Mouse (Mus musculus) neural tube, embryonic 12.5 days (tissue): ENCODE results near the gene Mcrip1. TPM values are rescaled to one million over a fixed set of nuclear protein-coding genes. Genes with fewer than 3 reads are reported as not detected.

ENCODE experiments used
- ATAC-seq: fragments of 200-750 bp; cut with Nextera tagmentation; 2 replicates; pipeline ENCODE4 v1.8.0; 2017; ENCODE audit warnings: low read depth, mild to moderate bottlenecking, moderate TSS enrichment, moderate library complexity; ENCODE audit not compliant: low FRiP score
- H3K27ac ChIP-seq: fragments of 300-500 bp; sonication (generic); 2 replicates; pipeline ENCODE4 v1.5.1; 2016
- H3K27me3 ChIP-seq: fragments of 300-500 bp; sonication (generic); replicated peaks from 2 replicates; pipeline ENCODE4 v1.6.1; 2016; ENCODE audit warnings: mild to moderate bottlenecking
- H3K36me3 ChIP-seq: fragments of 300-500 bp; sonication (generic); 2 replicates; pipeline ENCODE4 v1.6.1; 2016; ENCODE audit warnings: mild to moderate bottlenecking
- H3K4me1 ChIP-seq: fragments of 300-500 bp; sonication (generic); 2 replicates; pipeline ENCODE4 v1.6.1; 2016
- H3K4me2 ChIP-seq: fragments of 300-500 bp; sonication (generic); replicated peaks from 2 replicates; pipeline ENCODE4 v1.6.1; 2016; ENCODE audit warnings: mild to moderate bottlenecking
- H3K4me3 ChIP-seq: fragments of 300-500 bp; sonication (generic); 2 replicates; pipeline ENCODE4 v1.5.1; 2016
- H3K9ac ChIP-seq: fragments of 300-500 bp; sonication (generic); 2 replicates; pipeline ENCODE4 v1.6.1; 2016; ENCODE audit warnings: mild to moderate bottlenecking
- H3K9me3 ChIP-seq: fragments of 300-500 bp; sonication (generic); 2 replicates; pipeline ENCODE4 v1.6.1; 2016; ENCODE audit warnings: mild to moderate bottlenecking
- WGBS: fragments of 180-500 bp; shearing (Covaris S2); methylation state at CpG from one replicate; pipeline ENCODE4 v1.1.7; 2016; 5-methylcytosine and 5-hydroxymethylcytosine counted together
- polyA plus RNA-seq: library from polyadenylated mRNA; unstranded; fragments of >200 nt; fragmentation: Nextera tagmentation; extraction: Ambion mirVana; gene quantifications from 2 replicates; pipeline ENCODE4 v1.2.1, GENCODE M21; 2016

The Mcrip1 gene
- polyA plus RNA-seq, 1 experiment from 2014 or later, result 234 TPM

DNA sequence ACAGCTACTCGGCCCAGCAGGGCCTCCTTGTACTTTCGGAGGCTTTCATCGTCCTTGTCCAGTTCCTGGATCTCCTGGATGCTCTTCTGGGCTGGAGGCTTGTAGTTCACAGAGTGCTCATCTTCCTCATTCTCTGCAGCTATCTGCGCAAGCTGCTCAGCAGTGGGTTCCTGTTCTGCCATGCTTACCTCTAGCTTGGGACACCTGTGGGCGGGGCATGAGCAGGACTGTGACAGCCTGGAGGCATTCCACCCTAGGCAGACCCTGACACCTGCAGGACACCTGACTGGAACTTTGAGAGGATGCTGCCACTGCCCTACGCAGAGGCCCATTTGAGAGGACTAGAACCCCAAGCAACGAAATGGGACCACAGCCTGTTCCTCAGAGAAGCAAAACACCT lies 30.7 kb upstream of the Mcrip1 start:
- H3K4me3 ChIP-seq, result peak overlapping the region; percentile 98
- peak overlapping the region; percentile 97 for H3K9ac ChIP-seq
- H3K4me2 ChIP-seq, result peak overlapping the region; percentile 97
- 68% methylated on average over 7 of the region's 7 CpGs for WGBS
- ATAC-seq, result no peak
- peaks cover 38% of the 10 kb centered on the region for H3K36me3 ChIP-seq
- H3K4me1 ChIP-seq, result peaks cover 30% of the 10 kb centered on the region
- no peak overlapping the region for H3K27ac ChIP-seq
- H3K9me3 ChIP-seq, result no peaks in the 10 kb centered on the region
- H3K27me3 ChIP-seq, result no peaks in the 10 kb centered on the region

DNA sequence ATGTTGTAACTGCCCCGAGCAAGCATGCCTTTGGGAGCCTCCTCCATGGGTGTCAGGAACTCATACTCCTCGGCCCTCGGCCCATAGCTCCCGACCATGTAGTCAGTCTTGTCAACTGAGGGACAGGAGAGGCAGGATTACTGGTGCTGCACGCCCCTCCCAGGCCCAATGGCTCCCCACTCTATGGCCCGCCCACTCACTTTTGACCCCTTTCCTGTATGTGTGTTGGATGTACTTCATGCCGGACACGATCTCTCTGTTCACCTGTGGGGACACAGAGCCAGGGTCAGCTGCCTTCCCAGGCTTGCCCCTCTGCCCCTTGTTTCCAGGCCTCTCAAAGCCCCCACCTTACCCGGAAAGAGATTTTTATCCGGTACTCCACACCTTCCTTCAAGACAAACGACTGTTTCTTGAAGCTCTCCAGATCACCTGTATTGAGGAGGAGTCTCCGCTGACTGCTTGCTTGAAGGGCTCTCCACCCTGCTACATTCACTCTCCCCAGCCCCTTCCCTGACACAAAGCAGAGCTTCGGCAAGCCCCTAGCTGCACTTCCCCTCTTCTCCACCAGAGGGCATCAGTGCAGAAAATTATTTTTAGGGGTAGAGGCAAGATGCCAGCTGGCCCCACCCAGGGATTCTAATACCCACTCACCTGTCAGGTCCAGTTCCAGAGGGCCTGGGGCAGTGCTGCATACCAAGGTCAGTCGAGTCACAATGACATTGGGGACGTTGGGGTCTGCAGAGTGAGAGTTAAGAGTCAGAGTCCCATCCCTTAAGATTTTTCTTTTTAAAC lies 30.0 kb upstream of the Mcrip1 start:
- Histone ChIP-seq H3K4me1 (peaks cover 33% of the 10 kb centered on the region), H3K27me3 (no peaks in the 10 kb centered on the region), H3K36me3 (peaks cover 33% of the 10 kb centered on the region), H3K9ac (peak overlapping the region; percentile 97), H3K4me2 (peak overlapping the region; percentile 97), H3K27ac (no peak overlapping the region), H3K9me3 (no peaks in the 10 kb centered on the region), H3K4me3 (peak overlapping the region; percentile 98)
- 68% methylated on average over 15 of the region's 15 CpGs for WGBS
- no peak for ATAC-seq

- H3K9me3 ChIP-seq, result no peaks in the 10 kb centered on the region
- peaks cover 39% of the 10 kb centered on the region for H3K4me1 ChIP-seq
- H3K36me3 ChIP-seq, result peaks cover 26% of the 10 kb centered on the region
- H3K27ac ChIP-seq, result no peak overlapping the region
- no peak for ATAC-seq
- peak overlapping the region; percentile 97; the same call in 1 of the 2 replicates for H3K4me2 ChIP-seq
- no peak overlapping the region for H3K9ac ChIP-seq
- no peaks in the 10 kb centered on the region for H3K27me3 ChIP-seq
- H3K4me3 ChIP-seq, result no peak overlapping the region
- WGBS, result 85% methylated on average over 11 of the region's 11 CpGs
Observed at GRCm38 (mm10) chr11:120578694-120579243, 29.2 kb upstream of the Mcrip1 start.

DNA sequence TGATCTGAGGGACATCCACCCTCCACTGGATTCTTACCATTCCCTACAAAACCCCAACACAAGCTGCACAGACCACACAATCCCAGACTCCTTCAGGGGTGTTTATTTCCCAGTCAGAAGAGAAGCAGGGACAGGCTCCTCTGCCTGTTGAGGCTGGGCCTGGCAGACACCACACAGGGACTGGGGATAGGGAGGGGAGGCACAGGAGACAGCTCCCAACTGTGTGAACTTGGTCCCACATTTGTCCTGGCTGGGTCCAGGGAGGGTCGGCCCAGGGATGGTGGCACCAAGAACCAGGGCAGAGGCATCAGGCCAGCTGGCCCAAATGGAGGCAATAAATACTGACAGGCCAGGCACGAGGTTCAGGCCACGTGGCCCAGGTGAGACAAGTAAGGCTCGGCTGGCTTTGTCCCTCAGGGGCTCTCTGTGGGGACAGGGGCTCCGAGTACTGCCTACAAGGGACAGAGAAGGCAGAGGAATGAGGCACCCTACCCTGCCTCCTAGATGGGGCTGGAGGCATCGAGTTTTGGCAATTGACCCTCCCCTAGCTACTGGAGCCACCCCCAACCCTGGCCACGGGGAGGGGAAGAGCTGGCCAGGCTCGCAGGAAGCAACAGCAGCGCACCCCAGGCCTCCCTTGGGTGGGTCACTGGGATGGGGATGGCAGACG lies 28.6 kb upstream of the Mcrip1 start:
- H3K4me1 ChIP-seq, result peaks cover 40% of the 10 kb centered on the region
- 80% methylated on average over 10 of the region's 10 CpGs for WGBS
- no peak overlapping the region for H3K4me3 ChIP-seq
- peaks cover 26% of the 10 kb centered on the region for H3K36me3 ChIP-seq
- ATAC-seq, result no peak
- 0 out of 2 replicates have a peak overlapping the region, but pooled peaks have one; percentile 97 for H3K4me2 ChIP-seq
- no peaks in the 10 kb centered on the region for H3K9me3 ChIP-seq
- H3K27ac ChIP-seq, result no peak overlapping the region
- H3K27me3 ChIP-seq, result no peaks in the 10 kb centered on the region
- no peak overlapping the region for H3K9ac ChIP-seq

GRCm38 (mm10) chr11:120577211-120578023 lies 27.9 kb upstream of the Mcrip1 start:
- Histone ChIP-seq H3K4me3 (no peak overlapping the region), H3K4me1 (peaks cover 40% of the 10 kb centered on the region), H3K9me3 (no peaks in the 10 kb centered on the region), H3K27me3 (no peaks in the 10 kb centered on the region), H3K27ac (no peak overlapping the region), H3K36me3 (peaks cover 26% of the 10 kb centered on the region), H3K9ac (no peak overlapping the region), H3K4me2 (no peak overlapping the region)
- WGBS, result 86% methylated on average over 7 of the region's 7 CpGs
- no peak for ATAC-seq

- peaks cover 42% of the 10 kb centered on the region for H3K4me1 ChIP-seq
- no peak overlapping the region for H3K9ac ChIP-seq
- no peaks in the 10 kb centered on the region for H3K27me3 ChIP-seq
- H3K4me3 ChIP-seq, result no peak overlapping the region
- 85% methylated on average over 3 of the region's 3 CpGs for WGBS
- H3K36me3 ChIP-seq, result peaks cover 26% of the 10 kb centered on the region
- ATAC-seq, result no peak
- H3K9me3 ChIP-seq, result no peaks in the 10 kb centered on the region
- no peak overlapping the region for H3K4me2 ChIP-seq
- H3K27ac ChIP-seq, result no peak overlapping the region
Observed at GRCm38 (mm10) chr11:120576365-120576981, 26.9 kb upstream of the Mcrip1 start.

DNA sequence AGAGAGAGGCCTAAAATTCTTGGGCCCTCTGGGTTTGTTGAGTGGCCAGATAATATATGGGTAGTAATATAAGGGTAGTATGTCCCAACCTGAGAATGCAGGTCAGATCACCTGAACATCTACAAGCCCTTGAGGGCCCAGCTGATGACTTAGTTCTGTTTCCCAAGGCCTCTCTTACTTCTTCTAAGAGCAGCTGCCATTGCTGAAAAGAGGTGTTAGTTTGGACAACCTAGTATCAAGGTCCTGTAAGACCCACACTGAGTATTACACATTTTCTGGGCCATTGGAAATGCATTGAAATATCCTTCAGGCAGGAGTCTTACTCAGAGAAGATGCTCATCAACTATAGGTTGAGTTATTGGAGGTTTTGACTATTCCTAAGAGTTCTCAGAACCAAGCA lies 26.4 kb upstream of the Mcrip1 start:
- no peak overlapping the region for H3K4me3 ChIP-seq
- peaks cover 31% of the 10 kb centered on the region for H3K36me3 ChIP-seq
- H3K9me3 ChIP-seq, result no peaks in the 10 kb centered on the region
- H3K27me3 ChIP-seq, result no peaks in the 10 kb centered on the region
- no peak overlapping the region for H3K4me2 ChIP-seq
- peaks cover 47% of the 10 kb centered on the region for H3K4me1 ChIP-seq
- no peak overlapping the region for H3K9ac ChIP-seq
- H3K27ac ChIP-seq, result no peak overlapping the region
- no peak for ATAC-seq

DNA sequence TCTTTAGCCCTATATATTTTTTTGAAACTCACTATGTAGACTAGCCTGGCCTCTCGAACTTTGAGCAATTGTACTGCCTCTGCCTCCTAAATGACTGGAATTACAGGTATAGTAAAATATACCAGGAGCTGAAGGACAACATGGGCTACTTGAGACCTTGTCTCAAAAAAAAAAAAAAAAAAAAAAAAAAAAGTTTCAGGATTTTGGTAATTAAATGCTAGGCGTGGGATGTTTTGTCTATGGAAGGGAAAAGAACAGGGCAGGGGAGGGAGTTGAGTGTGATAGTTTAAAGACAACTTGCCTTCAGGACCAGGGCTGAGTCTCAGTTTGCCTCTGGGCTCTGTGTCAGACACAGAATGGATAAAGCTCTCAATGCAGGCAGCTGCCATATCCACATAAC lies 25.5 kb upstream of the Mcrip1 start:
- Histone ChIP-seq H3K9ac (no peak overlapping the region), H3K27ac (no peak overlapping the region), H3K9me3 (no peaks in the 10 kb centered on the region), H3K27me3 (no peaks in the 10 kb centered on the region), H3K36me3 (peaks cover 40% of the 10 kb centered on the region), H3K4me1 (peaks cover 45% of the 10 kb centered on the region), H3K4me3 (no peak overlapping the region), H3K4me2 (no peak overlapping the region)
- ATAC-seq, result no peak
- 77% methylated on average over 2 of the region's 2 CpGs for WGBS

- Histone ChIP-seq H3K9me3 (no peaks in the 10 kb centered on the region), H3K9ac (peak overlapping the region; percentile 77; the same call in 1 of the 2 replicates), H3K4me3 (0 out of 2 replicates have a peak overlapping the region, but pooled peaks have one; percentile 98), H3K27me3 (no peaks in the 10 kb centered on the region), H3K4me1 (peaks cover 37% of the 10 kb centered on the region), H3K4me2 (peak overlapping the region; percentile 94), H3K36me3 (peaks cover 38% of the 10 kb centered on the region), H3K27ac (no peak overlapping the region)
- no peak for ATAC-seq
- 53% methylated on average over 5 of the region's 5 CpGs for WGBS
Observed at GRCm38 (mm10) chr11:120574278-120574600, 24.7 kb upstream of the Mcrip1 start.

GRCm38 (mm10) chr11:120573585-120574277 lies 24.2 kb upstream of the Mcrip1 start:
- under 1% methylated on average over 23 of the region's 23 CpGs for WGBS
- Histone ChIP-seq H3K27ac (peak overlapping the region; percentile 76; the same call in 1 of the 2 replicates), H3K9ac (peak overlapping the region; percentile 77), H3K4me1 (peaks cover 31% of the 10 kb centered on the region), H3K36me3 (peaks cover 35% of the 10 kb centered on the region), H3K4me2 (peak overlapping the region; percentile 94), H3K9me3 (no peaks in the 10 kb centered on the region), H3K4me3 (peak overlapping the region; percentile 98), H3K27me3 (no peaks in the 10 kb centered on the region)
- ATAC-seq, result no peak; the same call in 1 of the 2 replicates
